Mouse (Mus musculus) embryonic stem cell, embryonic (primary cell): ENCODE results near the gene Gcnt1.

Experiments
- CTCF ChIA-PET, 4 experiments: fragments of 300-600 bp in 2 of 4; fragments of 350-600 bp in 2 of 4; sonication (Branson Sonifier 250); formaldehyde crosslinking; loops; one replicate each; lab custom pipeline; 2022; ENCODE audit warnings: inconsistent platforms in 2 of 4; lab: Charles Lee
- POLR2A ChIA-PET, 4 experiments: fragments of 300-600 bp in 2 of 4; fragments of 350-600 bp in 2 of 4; sonication (Branson Sonifier 250); formaldehyde crosslinking; loops; one replicate each; lab custom pipeline; 2022; ENCODE audit warnings: antibody characterized with exemption in 4 of 4, inconsistent platforms in 1 of 4; lab: Charles Lee

The Gcnt1 gene

DNA sequence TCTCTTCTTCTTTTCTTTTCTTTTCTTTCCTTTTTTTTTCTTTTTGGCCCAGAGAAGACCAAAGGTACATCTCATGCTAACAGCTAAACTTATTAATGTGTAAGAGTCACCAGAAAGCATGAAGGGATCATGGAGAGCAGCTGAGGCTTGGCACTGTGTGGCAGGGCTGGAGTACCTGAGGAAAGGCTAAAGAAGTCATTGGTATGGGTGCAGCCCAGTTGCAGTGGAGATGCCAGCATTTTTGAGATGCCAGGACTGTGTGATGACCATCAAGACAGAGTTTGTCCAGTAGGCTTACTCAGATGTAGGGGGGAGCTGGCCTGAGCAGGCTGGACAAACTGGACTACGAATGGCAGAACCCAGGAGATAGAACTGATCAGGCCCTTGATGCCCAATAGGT is 58.9 kb downstream of the Gcnt1 start:
- CTCF ChIA-PET = no interaction called here
- POLR2A ChIA-PET = no interaction called here

DNA sequence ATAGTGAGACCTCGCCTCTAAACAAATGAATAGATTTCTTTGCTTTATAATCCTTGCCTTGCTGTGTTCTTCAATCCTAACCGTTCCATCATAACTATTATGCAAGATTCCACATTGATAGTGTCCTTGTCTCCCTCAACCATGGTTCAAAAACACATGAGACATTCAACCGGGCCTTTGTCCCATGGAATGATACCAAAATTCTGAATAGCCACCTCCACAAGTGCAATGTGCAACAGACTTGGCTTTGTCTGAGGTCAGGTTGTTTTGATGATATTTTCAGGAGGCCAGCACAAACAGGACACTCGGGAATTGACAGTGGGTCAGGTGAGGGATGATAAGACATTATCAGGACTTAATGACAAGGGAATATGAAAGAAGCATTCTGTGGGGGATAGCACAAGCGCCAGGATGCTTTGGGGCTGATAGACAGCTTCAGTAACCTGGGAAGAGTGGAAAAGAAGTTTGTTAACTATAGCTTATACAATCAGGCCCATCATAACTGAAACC is 59.9 kb downstream of the Gcnt1 start:
- POLR2A ChIA-PET = no interaction called here
- CTCF ChIA-PET = no interaction called here

DNA sequence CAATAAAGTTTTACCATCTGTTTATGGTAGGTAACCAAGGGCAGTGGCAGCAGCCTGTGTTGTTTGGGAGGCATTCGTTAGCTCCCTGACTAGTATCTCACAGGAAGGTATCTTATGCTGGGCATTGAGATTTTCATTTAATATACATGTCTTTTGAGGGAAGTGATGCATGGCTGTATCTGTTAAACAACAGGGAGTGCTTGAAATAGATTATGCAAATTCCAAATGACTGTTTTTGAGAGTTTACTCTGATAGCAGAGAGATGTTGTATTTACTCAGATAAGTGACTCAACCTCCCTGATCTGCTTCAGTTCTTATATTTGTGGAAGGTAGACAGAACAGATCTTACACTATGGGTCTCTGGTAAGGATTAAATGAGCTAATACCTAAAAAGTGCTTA is 61.1 kb downstream of the Gcnt1 start:
- CTCF ChIA-PET = interaction anchor here in 2 of 4 experiments (1.2 to 1.4 kb wide), 2 partner anchors 27 to 53 kb away, joined by 3 read pairs; no protein-coding TSS in a partner anchor
- POLR2A ChIA-PET = no interaction called here

DNA sequence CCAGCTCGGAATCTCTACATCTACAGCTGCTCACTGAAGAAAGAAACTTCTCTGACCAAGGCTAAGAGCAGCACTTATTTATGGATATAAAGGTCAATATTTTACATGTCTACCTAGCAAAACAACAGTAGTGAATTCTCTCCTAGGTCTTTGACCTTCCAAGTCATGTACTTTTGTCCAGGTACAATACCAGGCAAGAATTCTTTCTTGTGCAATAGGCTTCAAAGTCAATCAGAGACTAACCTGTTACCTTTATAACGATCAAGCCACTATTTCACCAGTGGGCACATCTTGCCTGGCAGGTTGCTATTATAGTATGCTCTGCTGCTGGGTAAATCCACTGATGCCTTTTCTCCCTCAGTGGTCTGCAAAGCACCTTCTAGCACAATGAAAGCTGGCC is 61.6 kb downstream of the Gcnt1 start:
- POLR2A ChIA-PET = no interaction called here
- CTCF ChIA-PET = interaction anchor here in 3 of 4 experiments (0.5 to 1.4 kb wide), 3 partner anchors 26 to 240 kb away, joined by 3 to 4 read pairs (median 3); no protein-coding TSS in a partner anchor

DNA sequence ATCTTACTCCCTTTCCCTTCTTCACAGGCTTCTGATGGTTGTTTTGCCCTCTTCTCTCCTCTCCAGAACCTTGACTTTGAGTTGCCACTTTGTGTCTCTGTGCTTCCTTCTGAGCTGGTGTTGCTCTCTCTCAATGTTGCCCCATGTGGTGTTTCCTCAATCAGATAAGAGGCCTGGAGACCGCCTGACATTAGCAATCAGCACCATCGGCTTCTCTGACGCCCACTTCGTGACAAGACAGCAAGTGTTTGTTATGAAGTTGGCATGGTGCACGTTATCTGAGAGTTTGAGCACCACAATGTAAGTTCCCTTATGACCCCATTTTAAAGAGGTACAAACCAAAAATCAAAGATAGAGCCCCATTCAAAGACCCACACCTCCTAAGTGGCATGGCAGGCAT is 76.6 kb downstream of the Gcnt1 start:
- POLR2A ChIA-PET = interaction anchor here in 1 of 4 experiments (0.6 kb wide), 1 partner anchor 24 kb away, joined by 3 read pairs; no protein-coding TSS in a partner anchor
- CTCF ChIA-PET = no interaction called here

DNA sequence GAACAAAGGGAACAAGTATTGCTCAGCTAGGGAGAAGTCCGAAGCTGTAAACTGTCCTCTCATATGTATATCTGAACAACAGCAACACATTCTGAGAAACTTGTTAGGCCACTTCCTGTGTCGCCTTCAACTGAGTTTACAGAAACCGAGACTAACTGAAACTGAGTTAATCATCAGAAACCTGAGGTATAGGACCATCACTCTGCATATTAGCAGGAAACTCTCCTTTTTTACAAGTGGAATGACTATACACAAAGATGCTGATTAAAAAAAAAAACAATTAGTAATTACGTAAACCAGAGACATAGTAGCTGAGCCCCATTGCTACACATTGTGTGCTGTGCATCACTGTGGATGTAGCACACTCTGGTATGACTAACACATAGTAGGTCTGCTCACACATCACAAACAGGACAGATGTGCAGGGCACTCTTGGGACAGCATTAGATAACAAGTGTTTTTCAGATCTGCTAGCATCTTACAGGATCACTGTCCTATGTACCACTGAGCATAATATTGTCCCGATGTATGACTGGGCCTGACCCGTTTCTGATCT is 77.4 kb downstream of the Gcnt1 start:
- ChIA-PET POLR2A (interaction anchor here in 1 of 4 experiments (0.6 kb wide), 1 partner anchor 23 kb away, joined by 3 read pairs; no protein-coding TSS in a partner anchor), CTCF (no interaction called here)

DNA sequence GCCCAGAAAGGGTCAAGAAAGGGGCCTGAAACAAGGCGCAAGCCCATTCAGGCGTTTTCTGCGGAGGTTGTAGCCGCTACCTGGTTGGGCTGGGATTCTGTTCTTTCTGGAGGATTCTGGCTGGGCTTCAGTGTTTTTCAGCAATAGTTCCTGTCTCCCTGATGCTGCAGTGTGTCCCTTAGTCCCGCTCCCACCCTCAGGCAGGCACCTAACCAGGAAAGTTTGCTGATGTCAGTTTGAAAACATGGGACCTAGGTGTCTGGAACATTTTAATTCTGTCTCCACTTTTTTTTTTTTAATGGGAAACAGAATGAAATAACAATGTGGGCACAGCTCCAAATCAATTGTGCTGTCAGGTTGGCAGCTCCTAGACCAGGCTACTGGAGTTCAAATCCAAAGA is 78.5 kb downstream of the Gcnt1 start:
- ChIA-PET CTCF (no interaction called here), POLR2A (no interaction called here)

DNA sequence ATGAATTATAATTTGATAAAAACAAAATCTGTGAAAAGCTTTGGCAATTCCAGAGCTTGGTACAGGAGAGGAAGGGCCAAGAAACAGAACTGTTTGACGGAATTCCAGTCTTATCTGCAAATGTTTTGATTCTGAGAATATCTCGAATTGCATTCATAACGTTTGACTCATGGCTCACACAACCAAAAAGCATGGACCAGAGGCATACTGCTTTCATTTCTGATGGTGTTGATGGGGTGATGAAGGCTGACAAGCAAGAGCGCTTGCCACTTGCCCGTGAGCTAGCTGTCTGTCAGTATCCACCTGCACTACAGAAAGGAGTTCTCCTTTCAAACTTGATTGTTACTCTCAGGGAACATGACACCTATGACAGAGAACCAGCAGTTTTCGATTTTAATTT is 83.1 kb downstream of the Gcnt1 start:
- CTCF ChIA-PET = no interaction called here
- POLR2A ChIA-PET = no interaction called here

DNA sequence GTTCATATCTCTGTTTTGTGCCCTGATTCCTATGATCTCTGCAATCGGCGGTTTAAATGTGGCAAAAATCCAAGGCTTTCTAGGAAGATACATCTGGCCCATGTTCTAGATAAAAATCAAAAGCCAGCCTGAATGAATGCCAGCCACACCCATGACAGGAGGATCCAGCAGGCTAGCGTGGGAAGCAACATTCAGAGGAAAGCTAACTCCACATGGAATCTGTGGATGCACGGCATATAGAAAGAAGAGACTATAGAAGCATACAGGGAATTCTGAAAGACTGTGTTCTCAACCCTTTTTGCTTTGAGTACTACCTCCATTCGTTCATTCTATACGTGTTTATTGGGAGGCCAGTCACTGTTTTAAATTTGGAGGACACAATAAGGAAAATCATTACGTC is 86.6 kb downstream of the Gcnt1 start:
- POLR2A ChIA-PET = interaction anchor here in 1 of 4 experiments (0.7 kb wide), 1 partner anchor 23 kb away, joined by 3 read pairs; no protein-coding TSS in a partner anchor
- CTCF ChIA-PET = no interaction called here

DNA sequence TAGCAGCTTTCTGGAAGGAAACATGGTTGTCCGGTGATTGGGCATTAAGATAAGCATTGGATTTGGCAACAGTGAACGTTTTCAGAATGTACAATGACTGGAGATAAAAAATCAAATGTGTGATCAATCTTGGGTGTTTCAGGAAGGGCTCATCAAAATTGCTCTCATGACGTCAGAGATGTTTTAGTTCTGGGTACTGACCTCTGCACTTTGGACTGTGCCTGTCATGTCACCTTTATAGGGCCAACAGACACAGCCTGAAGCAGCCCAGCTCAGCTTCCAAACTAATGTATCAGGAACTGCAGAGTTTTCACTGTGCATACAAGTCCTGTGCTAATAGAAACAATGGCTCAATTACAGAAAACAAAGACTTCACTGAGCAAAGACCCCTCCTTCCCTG is 89.3 kb downstream of the Gcnt1 start:
- ChIA-PET POLR2A (no interaction called here), CTCF (interaction anchor here in 1 of 4 experiments (0.7 kb wide), 1 partner anchor 127 kb away, joined by 3 read pairs; no protein-coding TSS in a partner anchor)

DNA sequence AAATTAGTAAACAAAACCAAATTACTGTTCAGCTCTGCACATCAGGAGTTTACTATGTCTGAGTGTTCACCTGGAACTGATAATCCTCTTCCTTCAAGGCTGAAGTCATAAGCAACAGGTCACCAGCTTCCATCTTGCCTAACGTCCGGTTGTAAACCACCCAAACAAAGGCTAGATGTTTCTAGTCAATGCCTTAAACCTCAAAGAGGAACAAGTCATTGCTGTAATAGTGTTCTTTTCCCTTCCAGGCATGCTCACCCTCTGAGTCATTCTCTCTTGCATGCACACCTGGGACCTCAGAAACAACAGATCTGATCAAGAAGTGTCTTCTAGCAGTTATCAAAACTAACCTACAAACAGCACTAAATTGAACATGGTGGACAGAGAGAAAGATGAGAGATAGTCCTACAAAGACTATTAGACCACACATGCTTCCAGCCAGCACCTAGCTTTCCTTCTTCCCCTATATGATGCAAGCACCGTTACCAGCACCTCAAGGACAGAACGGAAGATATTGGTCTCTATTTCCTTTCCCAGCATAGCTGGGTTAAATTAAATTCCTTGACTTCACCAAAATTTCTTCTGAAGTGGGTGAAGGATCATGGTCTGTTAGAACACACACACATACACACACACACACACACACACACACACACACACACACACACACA is 94.1 kb downstream of the Gcnt1 start:
- ChIA-PET POLR2A (interaction anchor here in 1 of 4 experiments (0.6 kb wide), 1 partner anchor 186 kb away, joined by 4 read pairs; no protein-coding TSS in a partner anchor), CTCF (interaction anchor here in 1 of 4 experiments (0.6 kb wide), 1 partner anchor 875 kb away, joined by 3 read pairs; no protein-coding TSS in a partner anchor)
